Mouse (Mus musculus) bone marrow macrophage, adult 2 months (primary cell): ENCODE measurements at regions not wholly inside any gene's neighbourhood (a gene's known extent, or its start where the extent isn't known, plus 50 kb on each side); places are given as distances from the start of the nearest gene placed in this dataset.
"Not testable (repeated sequence)": the region's sequence is repeated elsewhere in the genome, so short reads cannot be mapped to it uniquely, and the experiment has no call there.

Source experiments
- H3K27ac ChIP-seq: 2 replicates; pipeline ENCODE4 v1.5.1; 2012; ENCODE audit warnings: low read depth, low read length; ENCODE audit not compliant: insufficient read depth
- H3K4me1 ChIP-seq: 2 replicates; pipeline ENCODE4 v1.6.1; 2012; ENCODE audit warnings: low read length; ENCODE audit not compliant: control insufficient read depth, insufficient read depth
- H3K4me3 ChIP-seq: 2 replicates; pipeline ENCODE4 v1.5.1; 2012; ENCODE audit warnings: mild to moderate bottlenecking, low read length, moderate library complexity; ENCODE audit not compliant: insufficient read depth
- CTCF ChIP-seq: IDR thresholded peaks from 2 replicates; pipeline ENCODE4 v1.5.1; 2012; ENCODE audit warnings: low read depth, mild to moderate bottlenecking, low read length, moderate library complexity
- POLR2A ChIP-seq: IDR thresholded peaks from 2 replicates; pipeline ENCODE4 v1.6.1; 2012; ENCODE audit warnings: mild to moderate bottlenecking, low read depth, low read length, borderline replicate concordance

DNA sequence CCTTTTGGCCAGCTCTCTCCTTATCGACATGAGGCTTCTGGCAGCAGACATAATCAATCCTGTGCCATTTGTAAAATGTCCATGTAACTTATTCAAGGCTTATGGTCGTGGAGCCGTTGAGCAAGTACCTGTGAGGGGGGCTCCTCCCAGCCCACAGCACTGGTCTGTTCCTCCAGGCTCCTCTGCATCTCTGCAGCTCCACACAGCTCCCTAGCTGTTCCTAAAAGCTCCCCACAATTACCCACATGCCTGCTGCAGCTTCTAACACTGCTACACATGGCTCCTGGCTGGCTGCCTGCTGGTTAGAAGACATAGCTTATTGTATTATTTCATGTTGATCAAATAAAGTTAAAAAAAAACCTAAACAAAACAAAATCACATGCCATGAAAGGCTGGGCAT, 77.9 kb downstream of the Tcp10c start:
- H3K4me1 ChIP-seq, H3K27ac ChIP-seq, H3K4me3 ChIP-seq: not testable (repeated sequence)

DNA sequence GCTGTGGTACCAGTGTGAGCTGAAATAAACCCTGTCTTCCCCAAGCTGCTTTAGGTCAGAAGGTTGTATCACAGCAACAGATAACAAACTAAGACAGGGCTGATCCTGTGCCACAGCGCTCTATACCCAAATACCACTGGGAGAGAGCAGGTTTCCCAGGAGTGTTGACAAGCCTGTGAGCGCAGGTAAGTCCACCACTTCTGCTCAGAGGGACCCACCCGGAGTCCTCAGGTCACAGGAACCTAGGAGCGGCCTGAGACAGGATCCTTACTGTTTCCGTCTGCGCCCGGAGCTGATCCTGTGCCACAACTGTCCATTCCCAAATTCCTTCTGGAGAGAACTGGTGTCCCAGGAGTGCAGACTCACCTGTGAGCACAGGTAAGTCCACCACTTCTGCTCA, 79.8 kb downstream of the Tcp10c start:
- H3K4me3 ChIP-seq, H3K4me1 ChIP-seq, H3K27ac ChIP-seq: not testable (repeated sequence)

DNA sequence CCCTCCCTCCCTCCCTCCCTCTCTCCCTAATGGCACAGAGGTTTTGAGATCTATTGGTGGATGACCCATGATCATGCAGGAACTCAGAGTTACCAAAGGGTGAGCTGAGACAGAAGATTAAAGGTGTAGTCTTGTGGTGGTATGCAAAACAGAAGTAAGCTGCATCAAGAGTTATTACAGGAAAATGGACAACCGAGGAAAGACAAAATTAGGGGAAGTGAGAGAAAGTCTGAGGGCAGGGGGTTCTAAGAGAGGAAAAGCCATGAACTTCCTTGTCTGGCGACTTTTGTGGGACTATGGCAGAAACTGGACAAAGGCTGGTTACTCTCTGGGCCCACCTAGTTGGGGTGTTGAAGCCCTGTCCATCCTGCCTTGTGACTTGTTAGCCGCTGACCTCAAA, 84.4 kb downstream of the Tcp10c start:
- H3K4me1 ChIP-seq, H3K27ac ChIP-seq, H3K4me3 ChIP-seq: not testable (repeated sequence)

DNA sequence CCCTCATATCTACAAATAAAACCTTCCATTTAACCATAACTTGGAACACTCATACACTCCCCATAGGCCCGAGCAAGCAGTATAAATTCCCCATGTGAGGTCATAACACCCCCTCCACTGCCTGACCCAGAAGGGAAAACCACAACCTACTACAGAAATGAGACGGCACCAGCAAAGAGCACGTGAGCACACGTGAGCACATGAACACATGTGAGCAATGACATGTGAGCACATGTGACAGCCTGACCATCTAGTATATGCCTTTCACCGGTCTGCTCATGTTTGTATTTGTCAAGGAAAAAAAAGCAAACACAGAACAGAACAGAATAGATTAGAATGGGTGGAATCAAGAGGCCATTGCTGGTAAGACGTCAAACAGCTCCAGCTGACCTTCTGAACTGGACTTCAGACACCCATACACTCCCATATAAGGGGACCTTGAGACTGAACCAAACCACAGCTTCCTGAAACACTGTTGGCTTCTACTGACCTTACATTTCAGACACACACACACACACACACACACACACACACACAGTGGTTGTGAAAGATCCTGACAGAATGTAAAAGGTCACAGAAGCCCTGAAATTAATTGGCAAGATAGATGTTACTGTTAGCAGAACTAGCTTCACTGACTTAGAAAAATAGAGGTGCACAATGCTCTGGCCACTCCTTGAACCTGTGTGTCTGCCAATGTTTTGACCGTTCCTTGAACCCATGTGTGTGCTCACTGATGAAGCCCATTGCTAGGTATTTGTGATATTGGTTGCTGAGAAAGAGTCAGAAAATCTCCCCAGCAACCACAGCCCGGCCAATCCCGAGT, 86.5 kb downstream of the Tcp10c start:
- H3K27ac ChIP-seq, H3K4me1 ChIP-seq, H3K4me3 ChIP-seq: not testable (repeated sequence)

DNA sequence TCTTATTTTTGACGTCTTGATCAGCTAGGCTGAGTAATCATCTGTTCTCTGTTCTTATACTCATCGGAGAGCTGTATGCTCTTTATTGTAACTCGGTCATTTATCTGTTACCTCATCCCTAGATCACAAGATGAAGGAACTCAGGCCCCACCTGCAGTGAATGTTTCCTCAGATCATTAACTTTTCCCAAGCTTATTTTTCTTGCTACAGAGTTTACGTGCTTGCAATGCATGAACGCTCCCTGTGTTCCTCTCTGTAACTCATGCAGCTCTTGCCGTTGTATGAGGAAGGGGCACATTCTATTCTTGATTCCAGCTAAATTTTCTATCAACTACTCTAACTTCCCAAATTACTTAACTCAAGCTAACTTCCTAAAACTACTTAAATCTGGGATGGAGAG, 87.9 kb downstream of the Tcp10c start:
- H3K4me3 ChIP-seq, H3K4me1 ChIP-seq, H3K27ac ChIP-seq: not testable (repeated sequence)

DNA sequence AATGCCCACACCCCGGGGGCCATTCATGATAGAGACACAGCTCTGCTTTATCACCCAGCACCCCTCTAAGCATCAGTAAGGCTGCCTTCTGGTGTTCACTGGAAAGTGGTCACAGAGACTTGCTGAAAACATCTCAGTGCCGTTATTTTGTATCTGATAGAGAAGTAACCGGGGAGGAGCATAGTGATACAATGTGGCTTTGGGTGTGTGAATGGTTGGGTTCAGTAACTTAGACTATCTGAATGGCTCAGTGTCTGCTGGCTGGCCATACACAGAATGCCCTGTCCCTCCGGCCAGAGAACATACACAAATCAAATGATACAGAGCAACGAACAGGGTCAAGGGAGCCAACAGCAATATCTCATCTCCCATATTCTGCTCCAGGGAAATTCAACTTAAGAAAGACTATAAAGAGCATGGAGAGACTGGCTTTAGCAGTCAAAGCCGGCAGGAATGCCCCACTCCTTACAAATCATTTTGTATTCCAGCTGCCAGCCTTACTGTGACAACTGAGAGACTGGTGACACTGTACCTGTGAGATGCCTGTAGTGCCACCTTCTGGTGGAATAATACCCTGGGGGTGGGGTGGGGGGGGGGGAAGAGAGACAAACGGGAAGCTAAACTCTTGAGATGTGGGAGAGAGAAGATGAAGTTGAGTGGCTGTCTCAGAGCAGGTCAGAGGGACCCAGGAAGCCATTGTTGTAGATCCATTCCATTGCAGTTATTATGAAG, 102.7 kb downstream of the Tcp10c start:
- H3K4me3 ChIP-seq, H3K27ac ChIP-seq, H3K4me1 ChIP-seq: not testable (repeated sequence)

DNA sequence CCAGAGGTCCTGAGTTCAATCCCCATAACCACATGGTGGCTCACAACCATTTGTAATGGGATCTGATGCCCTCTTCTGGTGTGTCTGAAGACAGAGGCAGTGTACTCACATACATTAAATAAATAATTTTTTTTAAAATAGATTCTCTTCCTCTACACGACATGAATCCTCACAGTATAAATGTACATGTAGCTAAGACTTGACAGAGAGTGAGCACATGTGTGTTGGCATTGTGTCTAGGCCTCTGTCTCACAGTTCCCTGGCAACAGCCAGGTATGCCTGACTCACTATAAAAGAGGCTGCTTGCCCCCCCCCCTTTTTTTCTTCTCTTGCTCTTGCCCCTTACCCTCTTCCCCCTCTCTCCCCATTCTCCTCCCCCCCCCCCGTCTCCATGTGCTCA, 103.6 kb downstream of the Tcp10c start:
- not testable (repeated sequence) for H3K4me1 ChIP-seq, H3K4me3 ChIP-seq, H3K27ac ChIP-seq

DNA sequence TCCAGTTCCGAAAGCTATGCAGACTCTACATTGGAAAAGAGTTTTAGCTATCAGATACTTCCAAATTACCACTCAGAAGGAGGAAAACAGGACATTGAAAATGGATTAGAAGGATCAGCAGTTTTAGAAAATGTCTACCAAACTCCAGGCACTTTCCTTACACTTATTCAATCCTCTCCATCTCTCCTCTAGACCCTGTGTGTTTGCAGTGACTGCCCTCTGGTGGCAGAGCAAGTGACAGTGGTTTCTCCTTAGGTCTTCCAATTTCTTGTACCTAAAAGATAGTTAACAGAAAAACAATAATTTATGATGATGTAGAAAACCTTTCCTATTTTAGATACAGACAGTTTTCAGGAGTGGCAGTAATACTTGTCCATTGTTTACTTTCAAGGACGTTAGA, 104.4 kb downstream of the Tcp10c start:
- not testable (repeated sequence) for H3K4me3 ChIP-seq, H3K27ac ChIP-seq, H3K4me1 ChIP-seq

DNA sequence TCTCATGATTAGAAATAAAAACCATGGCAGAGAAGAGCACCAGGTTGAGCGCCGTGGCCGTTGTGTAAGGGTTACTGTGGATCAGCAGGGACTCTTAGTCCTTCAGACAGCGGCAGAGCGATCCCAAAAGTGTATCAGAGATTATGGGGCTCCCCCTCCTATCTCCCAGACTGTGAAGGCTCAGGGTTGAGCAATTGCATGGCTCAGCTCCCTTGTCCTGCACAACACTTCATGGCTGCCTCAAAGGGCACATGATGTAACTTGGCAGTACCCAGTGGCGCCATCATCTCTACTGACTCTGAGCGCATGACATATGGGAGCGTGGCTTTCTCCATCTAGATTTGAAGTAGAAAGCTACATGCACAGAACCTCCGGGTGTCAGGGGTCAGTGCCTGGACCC, 108.3 kb downstream of the Tcp10c start:
- not testable (repeated sequence) for H3K27ac ChIP-seq, H3K4me3 ChIP-seq, H3K4me1 ChIP-seq

DNA sequence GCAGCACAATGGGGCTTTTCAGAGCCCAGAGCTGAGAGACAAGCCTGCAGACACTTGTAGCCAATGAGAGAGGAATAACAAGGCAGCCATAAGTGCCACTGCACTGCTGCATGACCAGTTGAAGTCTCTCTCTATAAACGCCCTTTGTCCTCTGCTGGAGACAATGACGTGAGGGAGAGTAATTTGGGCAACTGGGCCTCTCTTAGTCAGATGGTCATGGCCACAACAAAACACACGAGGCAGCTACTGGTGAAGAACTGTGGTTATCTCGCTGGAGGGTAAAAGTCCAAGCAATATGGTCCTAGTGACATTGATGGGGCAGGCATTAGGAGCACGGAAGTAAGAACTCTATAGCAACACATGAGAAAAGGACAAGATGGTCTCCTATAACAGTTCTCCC, 111.5 kb downstream of the Tcp10c start:
- H3K4me3 ChIP-seq, H3K4me1 ChIP-seq, H3K27ac ChIP-seq: not testable (repeated sequence)

DNA sequence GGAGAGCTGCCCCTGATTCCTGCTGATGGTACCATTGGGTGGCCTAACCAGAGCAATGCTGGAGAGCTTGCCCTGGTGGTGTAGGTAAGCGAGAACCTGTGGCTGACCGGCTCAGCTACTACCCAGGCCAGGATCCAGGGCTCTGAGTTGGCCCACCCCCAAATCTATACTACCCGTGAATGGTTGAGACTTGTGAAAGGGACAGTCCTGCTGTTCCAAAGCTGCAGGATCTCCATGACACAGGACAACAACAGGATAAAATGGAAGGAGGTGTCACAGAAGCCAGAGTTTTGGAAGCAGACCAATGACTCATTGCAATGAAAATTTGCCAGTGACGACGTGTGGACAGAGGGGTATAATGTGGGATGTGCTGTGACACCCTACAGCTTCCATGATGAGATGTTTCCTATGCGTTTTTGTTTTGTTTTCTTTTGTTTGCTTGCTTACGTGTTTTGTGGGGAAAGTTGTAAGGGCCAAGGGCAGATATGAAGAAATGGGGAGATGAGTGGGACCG, 115.6 kb downstream of the Tcp10c start:
- not testable (repeated sequence) for H3K4me1 ChIP-seq, H3K4me3 ChIP-seq, H3K27ac ChIP-seq

DNA sequence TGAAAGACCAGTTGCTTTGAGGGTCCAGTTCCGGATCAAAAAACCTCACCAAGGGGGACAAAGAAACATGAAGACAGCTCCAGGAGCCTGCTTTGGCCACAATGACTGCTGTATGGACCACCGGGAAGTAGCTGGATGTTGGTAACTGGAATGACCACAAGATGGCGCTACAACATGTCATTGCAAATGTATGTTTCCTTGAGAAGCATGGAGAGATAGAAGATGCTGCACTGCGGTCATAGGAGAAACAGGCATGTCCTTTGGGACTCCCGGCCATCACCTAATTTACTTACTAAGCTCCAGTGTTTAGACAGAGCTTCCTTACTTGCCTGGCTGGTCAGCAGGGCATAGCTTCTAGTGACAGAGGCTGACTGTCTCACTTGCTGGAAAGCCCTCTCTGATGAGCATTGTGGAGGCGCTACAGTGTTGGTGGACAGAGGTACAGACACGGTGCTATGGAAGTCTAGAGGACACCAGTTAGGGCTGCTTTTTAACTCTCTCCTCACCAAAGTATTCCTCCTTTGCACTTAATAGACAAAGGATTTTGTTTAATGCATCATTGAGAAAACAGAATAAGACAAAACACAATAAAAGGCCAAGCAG, 118.2 kb downstream of the Tcp10c start:
- H3K27ac ChIP-seq, result no peak overlapping the region
- H3K4me1 ChIP-seq, result no peaks in the 10 kb centered on the region
- TF ChIP-seq CTCF (peak; percentile 65), POLR2A (no peak)
- H3K4me3 ChIP-seq, result no peak overlapping the region
